Mouse (Mus musculus) MEL (cell line): Measurements from ENCODE around the gene Zcrb1.

Source experiments
- CTCF ChIP-seq, 3 experiments: IDR thresholded peaks in 2 of 3; conservative IDR thresholded peaks in 1 of 3; 2 replicates each; pipeline ENCODE4 v1.5.1; 2011 to 2012; ENCODE audit warnings: low read length in 3 of 3, low read depth in 2 of 3, mild to moderate bottlenecking in 2 of 3, improper control_type of control experiment in 1 of 3, inconsistent platforms in 1 of 3, mixed read lengths in 1 of 3, moderate library complexity in 1 of 3; ENCODE audit not compliant: control insufficient read depth in 1 of 3, insufficient read depth in 1 of 3, poor library complexity in 1 of 3, severe bottlenecking in 1 of 3
- GATA1 ChIP-seq: IDR thresholded peaks from 2 replicates; pipeline ENCODE4 v1.6.1; 2011; ENCODE audit warnings: low read depth, low read length, improper control_type of control experiment
- HCFC1 ChIP-seq: IDR thresholded peaks from 2 replicates; pipeline ENCODE4 v1.6.1; 2012; ENCODE audit warnings: low read depth, mild to moderate bottlenecking, inconsistent platforms, low read length, improper control_type of control experiment, moderate library complexity
- MAX ChIP-seq: IDR thresholded peaks from 2 replicates; pipeline ENCODE4 v1.6.1; 2011; ENCODE audit warnings: low read length, improper control_type of control experiment
- MXI1 ChIP-seq: IDR thresholded peaks from 2 replicates; pipeline ENCODE4 v1.6.1; 2011; ENCODE audit warnings: mild to moderate bottlenecking, low read depth, low read length, improper control_type of control experiment
- MYC ChIP-seq: IDR thresholded peaks from 2 replicates; pipeline ENCODE4 v1.6.1; 2011; ENCODE audit warnings: low read depth, mild to moderate bottlenecking, low read length, improper control_type of control experiment, moderate library complexity
- NELFE ChIP-seq: IDR thresholded peaks from 2 replicates; pipeline ENCODE4 v1.6.1; 2011; ENCODE audit warnings: low read depth, low read length, improper control_type of control experiment
- POLR2A ChIP-seq, 2 experiments: IDR thresholded peaks; 2 replicates each; pipeline ENCODE4 v1.6.1; 2011 to 2012; ENCODE audit warnings: low read length in 2 of 2, mild to moderate bottlenecking in 2 of 2, control low read depth in 1 of 2, improper control_type of control experiment in 1 of 2, low read depth in 1 of 2, moderate library complexity in 1 of 2; ENCODE audit not compliant: control insufficient read depth in 1 of 2, insufficient read depth in 1 of 2, poor library complexity in 1 of 2
- TCF12 ChIP-seq: IDR thresholded peaks from 2 replicates; pipeline ENCODE4 v1.6.1; 2014; ENCODE audit warnings: low read depth, mild to moderate bottlenecking, inconsistent platforms, low read length, improper control_type of control experiment, moderate library complexity
- USF2 ChIP-seq, 2 experiments: IDR thresholded peaks; 2 replicates each; pipeline ENCODE4 v1.6.1; 2011 to 2012; ENCODE audit warnings: improper control_type of control experiment in 2 of 2, low read length in 2 of 2, borderline replicate concordance in 1 of 2, inconsistent platforms in 1 of 2, low read depth in 1 of 2, mild to moderate bottlenecking in 1 of 2; ENCODE audit not compliant: insufficient read depth in 1 of 2
- ZC3H11A ChIP-seq: IDR thresholded peaks from 2 replicates; pipeline ENCODE4 v1.6.1; 2012; ENCODE audit warnings: low read depth, mild to moderate bottlenecking, inconsistent platforms, low read length, improper control_type of control experiment

- TF ChIP-seq GATA1 (no peak), CTCF (IDR thresholded peaks at IDR 0.05 in 2 of 3, conservative IDR thresholded peaks at IDR 0.05 in 1 of 3; ENCODE audit: control insufficient read depth in 1 of 3, insufficient read depth in 1 of 3, low read depth in 2 of 3, low read length in 3 of 3, poor library complexity in 1 of 3, severe bottlenecking in 1 of 3) (peak; percentile 54 to 61 (median 60)), ZC3H11A (no peak), POLR2A (IDR thresholded peaks at IDR 0.05; ENCODE audit: control insufficient read depth in 1 of 2, insufficient read depth in 1 of 2, low read depth in 1 of 2, low read length in 2 of 2, poor library complexity in 1 of 2) (no peak), USF2 (IDR thresholded peaks at IDR 0.05; ENCODE audit: borderline replicate concordance in 1 of 2, insufficient read depth in 1 of 2, low read depth in 1 of 2, low read length in 2 of 2) (no peak), TCF12 (no peak), HCFC1 (no peak), MAX (0 out of 2 replicates have a peak, but pooled peaks have one; percentile 34), NELFE (no peak), MYC (0 out of 2 replicates have a peak, but pooled peaks have one; percentile 27), MXI1 (no peak)
Measured at GRCm38 (mm10) chr15:93422537-93422936, 24.4 kb upstream of the Zcrb1 start.
